ENCODE assay signal across 25 mouse cellular contexts in the genomic region with DNA sequence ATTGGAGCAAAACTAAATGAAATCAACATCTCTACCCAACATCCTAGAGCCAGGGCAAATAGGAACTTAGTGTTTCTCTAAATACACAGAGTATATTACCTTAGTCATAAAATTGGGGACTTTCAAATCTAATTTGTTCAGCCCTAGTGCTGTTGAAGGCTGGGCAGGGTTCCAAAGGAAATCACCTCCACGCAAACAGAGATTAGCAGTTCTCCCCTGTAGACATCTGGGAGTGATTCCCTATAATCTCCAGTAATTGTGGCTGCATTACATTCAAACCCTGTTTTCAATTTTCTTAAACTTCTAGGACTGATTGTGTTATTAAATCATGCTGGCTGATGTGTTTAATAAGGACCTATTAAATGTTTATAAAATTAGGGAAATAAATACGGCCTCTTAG.
A peak's percentile ranks its signal among the peaks of the same experiment; 100 is the strongest.
DNase-seq lines count a peak whose midpoint lies in the region; ATAC-seq and TF ChIP-seq lines count a peak whose summit lies in the region.
"Had no signal": no experiment of that assay in that cellular context is flagged by ENCODE, and none has a peak within 500 bp of the region (broad histone marks: within the 10 kb centered on the region; RNA-seq: fewer than 3 reads in every experiment).

No protein-coding gene starts in this region.

- DNase-seq in embryo, embryonic 10.5 days (ENCODE audit: low spot score), result peak; percentile 15
- no peak for DNase-seq in embryo, embryonic 9.5 days (ENCODE audit: extremely low spot score)
- no peak for DNase-seq in heart, postnatal 4 days
- no peak for DNase-seq in left cerebral cortex, adult 2 months (ENCODE audit: extremely low spot score in 1 of 2, low spot score in 2 of 2)
- DNase-seq in cerebellum, adult 11-12 months, result no peak
- DNase-seq: adrenal gland, postnatal 10 days; cerebellum, adult 11 months; cerebellum, postnatal 10 days; heart, postnatal 10 days; kidney, adult 8-10 months; lung, embryonic 14.5 days; lung, postnatal 14 days; midbrain, embryonic 14.5 days; thymus, postnatal 14 days had no signal

- H3K9ac ChIP-seq in embryonic facial prominence, embryonic 15.5 days, result no peak overlapping the region
- no peak overlapping the region for H3K9ac ChIP-seq in limb, embryonic 12.5 days (replicated peaks)
- H3K9ac ChIP-seq: heart, embryonic 13.5 days; intestine, embryonic 15.5 days; liver, embryonic 15.5 days; lung, embryonic 14.5 days had no signal

- 31% methylated on average over 2 of the region's 2 CpGs for WGBS in embryonic facial prominence, embryonic 15.5 days
- 18% methylated on average over 2 of the region's 2 CpGs for WGBS in limb, embryonic 12.5 days

- peak; percentile 24; the same call in 1 of the 2 replicates for ATAC-seq in embryonic facial prominence, embryonic 15.5 days (ENCODE audit: insufficient number of reproducible peaks, low FRiP score, low TSS enrichment, low read depth)
- ATAC-seq in limb, embryonic 12.5 days (ENCODE audit: insufficient number of reproducible peaks, insufficient read depth, low FRiP score, low TSS enrichment, low read depth), result peak; percentile 65; the same call in 1 of the 2 replicates
- ATAC-seq: forebrain, embryonic 16.5 days; hindbrain, embryonic 16.5 days; intestine, embryonic 15.5 days had no signal

- H3K4me3 ChIP-seq in embryonic facial prominence, embryonic 15.5 days (replicated peaks), result no peak overlapping the region
- no peak overlapping the region for H3K4me3 ChIP-seq in limb, embryonic 12.5 days (replicated peaks)
- H3K4me3 ChIP-seq in left cerebral cortex, adult 2 months, result no peak overlapping the region
- H3K4me3 ChIP-seq: forebrain, embryonic 10.5 days; heart, embryonic 13.5 days; hindbrain, embryonic 10.5 days; intestine, embryonic 15.5 days; liver, embryonic 15.5 days had no signal

- H3K4me1 ChIP-seq in embryonic facial prominence, embryonic 15.5 days, result peaks cover 15% of the 10 kb centered on the region
- H3K4me1 ChIP-seq in limb, embryonic 12.5 days (replicated peaks), result peaks cover 46% of the 10 kb centered on the region
- H3K4me1 ChIP-seq: heart, embryonic 13.5 days; hindbrain, embryonic 10.5 days; intestine, embryonic 15.5 days; liver, embryonic 15.5 days had no signal

- H3K4me2 ChIP-seq in embryonic facial prominence, embryonic 15.5 days (replicated peaks), result no peak overlapping the region
- H3K4me2 ChIP-seq in limb, embryonic 12.5 days, result no peak overlapping the region
- H3K4me2 ChIP-seq: heart, embryonic 13.5 days; intestine, embryonic 15.5 days; liver, embryonic 15.5 days; lung, embryonic 14.5 days had no signal

- H3K9me3 ChIP-seq in embryonic facial prominence, embryonic 15.5 days (replicated peaks), result no peaks in the 10 kb centered on the region
- H3K9me3 ChIP-seq in limb, embryonic 12.5 days, result no peaks in the 10 kb centered on the region
- H3K9me3 ChIP-seq: forebrain, embryonic 10.5 days; heart, embryonic 13.5 days; hindbrain, embryonic 10.5 days; intestine, embryonic 15.5 days; liver, embryonic 15.5 days had no signal

- intact Hi-C loops in left cerebral cortex, adult 2 months (cut with DNase I), result no loop called here

- no peak for TF ChIP-seq CTCF in left cerebral cortex, adult 2 months (IDR thresholded peaks at IDR 0.05)

- no peak overlapping the region for H3K27ac ChIP-seq in embryonic facial prominence, embryonic 15.5 days (replicated peaks)
- H3K27ac ChIP-seq in limb, embryonic 12.5 days, result peak overlapping the region; percentile 60
- H3K27ac ChIP-seq in left cerebral cortex, adult 2 months, result no peak overlapping the region
- H3K27ac ChIP-seq: forebrain, embryonic 10.5 days; heart, embryonic 13.5 days; hindbrain, embryonic 10.5 days; intestine, embryonic 15.5 days; kidney, postnatal 0 days; liver, embryonic 15.5 days had no signal

- H3K27me3 ChIP-seq in embryonic facial prominence, embryonic 15.5 days, result no peaks in the 10 kb centered on the region
- no peaks in the 10 kb centered on the region for H3K27me3 ChIP-seq in limb, embryonic 12.5 days
- H3K27me3 ChIP-seq: CH12.LX; heart, embryonic 13.5 days; intestine, embryonic 15.5 days; liver, embryonic 15.5 days had no signal

- H3K36me3 ChIP-seq in embryonic facial prominence, embryonic 15.5 days, result no peaks in the 10 kb centered on the region
- no peaks in the 10 kb centered on the region for H3K36me3 ChIP-seq in limb, embryonic 12.5 days
- H3K36me3 ChIP-seq: forebrain, embryonic 10.5 days; heart, embryonic 13.5 days; hindbrain, embryonic 10.5 days; intestine, embryonic 15.5 days; liver, embryonic 15.5 days had no signal
